Mouse (Mus musculus) heart, adult 9 months (tissue): ENCODE results near the gene S100a3.

ENCODE experiments used
- DNase-seq, 2 experiments: peaks; one replicate each; pipeline ENCODE4 v3.0.0; 2022; ENCODE audit warnings: low spot score in 2 of 2

S100a3 gene

GRCm38 (mm10) chr3:90560008-90560628 is at the start of gene S100a3:
S100a3 (plus strand) TSS chr3:90560578.
- no peak for DNase-seq

- no peak for DNase-seq
Observed at GRCm38 (mm10) chr3:90512276-90512675, 48.1 kb upstream of the S100a3 start.

GRCm38 (mm10) chr3:90512948-90513642 is 47.3 kb upstream of the S100a3 start:
- DNase-seq: no peak

GRCm38 (mm10) chr3:90513796-90514590 is 46.4 kb upstream of the S100a3 start, which contains the start of the genes S100a1 and S100a13:
S100a1 (minus strand) TSS chr3:90514392.
S100a13 (plus strand) TSS chr3:90514435.
- DNase-seq: peak; percentile 87 to 89

GRCm38 (mm10) chr3:90514691-90515090 is 45.7 kb upstream of the S100a3 start:
- peak; percentile 80 to 81 for DNase-seq

GRCm38 (mm10) chr3:90515242-90515641 is 45.1 kb upstream of the S100a3 start:
- DNase-seq: peak; percentile 54 to 65

GRCm38 (mm10) chr3:90515789-90516188 is 44.6 kb upstream of the S100a3 start:
- no peak for DNase-seq

GRCm38 (mm10) chr3:90517711-90518110 is 42.7 kb upstream of the S100a3 start:
- DNase-seq: no peak

- DNase-seq: peak; percentile 76 to 79
Observed at GRCm38 (mm10) chr3:90525421-90525820, 35.0 kb upstream of the S100a3 start.

GRCm38 (mm10) chr3:90526076-90526475 is 34.3 kb upstream of the S100a3 start:
- no peak for DNase-seq

GRCm38 (mm10) chr3:90526580-90526979 is 33.8 kb upstream of the S100a3 start, which contains the start of gene S100a14:
S100a14 (plus strand) TSS chr3:90526856.
- DNase-seq: no peak

- no peak for DNase-seq
Observed at GRCm38 (mm10) chr3:90527291-90527873, 33.0 kb upstream of the S100a3 start.

- DNase-seq: no peak
Observed at GRCm38 (mm10) chr3:90531713-90532112, 28.7 kb upstream of the S100a3 start.

GRCm38 (mm10) chr3:90535446-90535845 is 24.9 kb upstream of the S100a3 start:
- no peak for DNase-seq

- peak; percentile 89 for DNase-seq
Observed at GRCm38 (mm10) chr3:90537141-90537904, 23.1 kb upstream of the S100a3 start, which contains the start of gene S100a16. S100a16 (plus strand) TSS chr3:90537254.

- DNase-seq: no peak
Observed at GRCm38 (mm10) chr3:90537905-90538296, 22.5 kb upstream of the S100a3 start.

GRCm38 (mm10) chr3:90540904-90541303 is 19.5 kb upstream of the S100a3 start:
- DNase-seq: peak; percentile 65 to 83

- no peak for DNase-seq
Observed at GRCm38 (mm10) chr3:90549676-90550420, 10.5 kb upstream of the S100a3 start.

GRCm38 (mm10) chr3:90550421-90550790 is 10.0 kb upstream of the S100a3 start:
- no peak for DNase-seq

- DNase-seq: no peak
Observed at GRCm38 (mm10) chr3:90552231-90552630, 8.1 kb upstream of the S100a3 start.
